In genomic region chr17:17005267-17005666, GRCm38 (mm10) we compare ENCODE assay signal across 8 mouse cellular contexts. TPM values are rescaled to one million over a fixed set of nuclear protein-coding genes. Genes with fewer than 3 reads are reported as not detected.
DNase-seq lines count a peak whose midpoint lies in the region; ATAC-seq and TF ChIP-seq lines count a peak whose summit lies in the region.
"Not testable (repeated sequence)": the region's sequence is repeated elsewhere in the genome, so short reads cannot be mapped to it uniquely, and the experiment has no call there.

No protein-coding gene starts in this region.

- ATAC-seq in forebrain, embryonic 13.5 days; hindbrain, embryonic 12.5 days (ENCODE audit: low FRiP score); neural tube, embryonic 11.5 days (ENCODE audit: insufficient read depth, low FRiP score, low TSS enrichment): not testable (repeated sequence)

- peak; percentile 88 for DNase-seq in MEL (ENCODE audit: low read depth, low spot score)
- DNase-seq in cerebellum, adult 2 months, result peak in 1 of 2 experiments; percentile 21
- peak; percentile 8 for DNase-seq in layer of hippocampus, adult 11-12 months (ENCODE audit: low spot score)
- DNase-seq in lung, adult 2 months, result not testable (repeated sequence)
- peak; percentile 17 for DNase-seq in neural tube, embryonic 11.5 days (ENCODE audit: low spot score)
- DNase-seq in telencephalon, adult 2 months (ENCODE audit: low read depth, low spot score), result peak; percentile 5

- peak overlapping the region; percentile 46 for H3K27ac ChIP-seq in MEL (ENCODE audit: control insufficient read depth, low read depth, low read length)
- not testable (repeated sequence) for H3K27ac ChIP-seq in cerebellum, adult 2 months (ENCODE audit: insufficient read depth, low read length); forebrain, embryonic 13.5 days; hindbrain, embryonic 12.5 days; neural tube, embryonic 11.5 days (ENCODE audit: low read depth, low read length)

- H3K4me2 ChIP-seq in forebrain, embryonic 13.5 days, result peak overlapping the region; percentile 55
- peak overlapping the region; percentile 55 for H3K4me2 ChIP-seq in hindbrain, embryonic 12.5 days (replicated peaks)
- H3K4me2 ChIP-seq in neural tube, embryonic 11.5 days (ENCODE audit: low read depth), result peak overlapping the region; percentile 44

- not testable (repeated sequence) for H3K9me3 ChIP-seq in MEL (replicated peaks; ENCODE audit: insufficient read depth, low read length); hindbrain, embryonic 12.5 days (replicated peaks); neural tube, embryonic 11.5 days (ENCODE audit: control insufficient read depth, low read length)
- peaks cover 11% of the 10 kb centered on the region; the same call in 1 of the 2 replicates for H3K9me3 ChIP-seq in forebrain, embryonic 13.5 days (replicated peaks)

- not testable (repeated sequence) for TF ChIP-seq CTCF in MEL (IDR thresholded peaks at IDR 0.05 in 2 of 3, conservative IDR thresholded peaks at IDR 0.05 in 1 of 3; ENCODE audit: control insufficient read depth in 1 of 3, insufficient read depth in 1 of 3, low read depth in 2 of 3, low read length in 3 of 3, poor library complexity in 1 of 3, severe bottlenecking in 1 of 3); cerebellum, adult 2 months (IDR thresholded peaks at IDR 0.05; ENCODE audit: borderline replicate concordance, insufficient read depth, low read depth, low read length); lung, adult 2 months (IDR thresholded peaks at IDR 0.05; ENCODE audit: insufficient read depth, low read length)

- not testable (repeated sequence) for H3K79me2 ChIP-seq in MEL (ENCODE audit: control insufficient read depth, insufficient read depth, low read length, poor library complexity)

- TF ChIP-seq RAD21 in MEL (IDR thresholded peaks at IDR 0.05; ENCODE audit: low read depth, low read length), result not testable (repeated sequence)

- not testable (repeated sequence) for H3K27me3 ChIP-seq in MEL (ENCODE audit: control insufficient read depth in 1 of 2, insufficient read depth in 2 of 2, low read length in 2 of 2); cerebellum, adult 2 months (ENCODE audit: control insufficient read depth, insufficient read depth, low read length); forebrain, embryonic 13.5 days; hindbrain, embryonic 12.5 days; neural tube, embryonic 11.5 days (ENCODE audit: control insufficient read depth, insufficient read depth, low read length)

- not testable (repeated sequence) for H3K4me1 ChIP-seq in MEL (ENCODE audit: control insufficient read depth in 1 of 2, insufficient read depth in 2 of 2, low read length in 2 of 2); cerebellum, adult 2 months (ENCODE audit: control insufficient read depth, insufficient read depth, low read length); forebrain, embryonic 13.5 days; hindbrain, embryonic 12.5 days; lung, adult 2 months (ENCODE audit: control insufficient read depth, insufficient read depth, low read length); neural tube, embryonic 11.5 days (ENCODE audit: control insufficient read depth, insufficient read depth, low read length)

- TF ChIP-seq POLR2A in MEL (IDR thresholded peaks at IDR 0.05; ENCODE audit: control insufficient read depth in 1 of 2, insufficient read depth in 1 of 2, low read depth in 1 of 2, low read length in 2 of 2, poor library complexity in 1 of 2), result peak in 1 of 2 experiments; percentile 20; a peak in 1 of 4 replicates
- TF ChIP-seq POLR2A in cerebellum, adult 2 months (IDR thresholded peaks at IDR 0.05; ENCODE audit: borderline replicate concordance, insufficient read depth, low read length); lung, adult 2 months (IDR thresholded peaks at IDR 0.05; ENCODE audit: borderline replicate concordance, extremely low read depth, low read depth, low read length): not testable (repeated sequence)

- 7% methylated on average over 11 of the region's 11 CpGs for WGBS in cerebellum, adult 2 months
- 7% methylated on average over 11 of the region's 11 CpGs for WGBS in forebrain, embryonic 13.5 days
- 13% methylated on average over 11 of the region's 11 CpGs for WGBS in hindbrain, embryonic 12.5 days
- WGBS in lung, adult 2 months, result 3% methylated on average over 11 of the region's 11 CpGs
- WGBS in neural tube, embryonic 11.5 days, result 16% methylated on average over 10 of the region's 11 CpGs

- H3K9ac ChIP-seq in MEL (ENCODE audit: control insufficient read depth, low read depth, low read length, poor library complexity, severe bottlenecking), result peak overlapping the region; percentile 54
- H3K9ac ChIP-seq in forebrain, embryonic 13.5 days, result peak overlapping the region; percentile 35
- peak overlapping the region; percentile 49 for H3K9ac ChIP-seq in hindbrain, embryonic 12.5 days
- not testable (repeated sequence) for H3K9ac ChIP-seq in neural tube, embryonic 11.5 days (ENCODE audit: low read length)

- H3K36me3 ChIP-seq in MEL (ENCODE audit: control insufficient read depth in 1 of 2, insufficient read depth in 2 of 2, low read length in 2 of 2); forebrain, embryonic 13.5 days (ENCODE audit: poor library complexity, severe bottlenecking); hindbrain, embryonic 12.5 days; neural tube, embryonic 11.5 days (ENCODE audit: control insufficient read depth, insufficient read depth, low read length): not testable (repeated sequence)

- peak in 1 of 2 experiments; percentile 23; a peak in 1 of 4 replicates for TF ChIP-seq EP300 in MEL (IDR thresholded peaks at IDR 0.05; ENCODE audit: low read depth in 1 of 2, low read length in 2 of 2)

- H3K4me3 ChIP-seq in MEL (ENCODE audit: control insufficient read depth in 1 of 2, insufficient read depth in 1 of 2, low read depth in 2 of 2, low read length in 2 of 2), result peak overlapping the region; percentile 58 to 77
- peak overlapping the region; percentile 37 for H3K4me3 ChIP-seq in cerebellum, adult 2 months (replicated peaks; ENCODE audit: insufficient read depth, low read depth, low read length)
- H3K4me3 ChIP-seq in forebrain, embryonic 13.5 days, result peak overlapping the region; percentile 42
- H3K4me3 ChIP-seq in hindbrain, embryonic 12.5 days, result peak overlapping the region; percentile 46
- H3K4me3 ChIP-seq in lung, adult 2 months (replicated peaks; ENCODE audit: extremely low read depth, low read depth, low read length), result peak overlapping the region; percentile 42
- H3K4me3 ChIP-seq in neural tube, embryonic 11.5 days (ENCODE audit: low read depth, low read length), result peak overlapping the region; percentile 42

TF ChIP-seq in MEL, 35 proteins besides CTCF, POLR2A, EP300 and RAD21:
- TF ChIP-seq NELFE (IDR thresholded peaks at IDR 0.05; ENCODE audit: low read depth, low read length), result peak; percentile 21; the same call in 1 of the 2 replicates
- peak; percentile 17; the same call in 1 of the 2 replicates for TF ChIP-seq KAT2A (conservative IDR thresholded peaks at IDR 0.05; ENCODE audit: low read depth, low read length)
- TF ChIP-seq MYC (IDR thresholded peaks at IDR 0.05; ENCODE audit: low read depth, low read length), result peak; percentile 86
- TF ChIP-seq MAX (IDR thresholded peaks at IDR 0.05; ENCODE audit: low read length), result peak; percentile 81
- peak; percentile 88 for TF ChIP-seq SIN3A (IDR thresholded peaks at IDR 0.05; ENCODE audit: low read length)
- TF ChIP-seq MXI1 (IDR thresholded peaks at IDR 0.05; ENCODE audit: low read depth, low read length), result peak; percentile 88

RNA-seq across cellular contexts. Expression of gene Zfp960, which starts 58.6 kb away (rescaled TPM):
- 3.6 and 4.6 TPM in 2 replicates for total RNA-seq in MEL (2012; rRNA removed)
- polyA plus RNA-seq in MEL (2012; ENCODE audit: insufficient read depth in 1 of 2, insufficient read length in 2 of 2, low read depth in 1 of 2, low replicate concordance in 2 of 2, missing spikeins in 1 of 2), result 100 to 1,000 TPM in 1 of 2 experiments, 1 to 10 TPM in 1; 3.0 to 884 TPM
- 2.0 and 2.2 TPM in 2 replicates for polyA plus RNA-seq in cerebellum, adult 2 months (2012; rRNA removed)
- polyA plus RNA-seq in forebrain, embryonic 13.5 days (2015; fragmentation: Nextera tagmentation; extraction: Ambion mirVana), result 3.1 and 4.2 TPM in 2 replicates
- polyA plus RNA-seq in hindbrain, embryonic 12.5 days (2016; fragmentation: Nextera tagmentation; extraction: Ambion mirVana), result 4.4 and 4.8 TPM in 2 replicates
- 0.27 and 0.38 TPM in 2 replicates for polyA plus RNA-seq in lung, adult 2 months (2012; rRNA removed)
- 5.3 and 5.6 TPM in 2 replicates for polyA plus RNA-seq in neural tube, embryonic 11.5 days (2014; fragmentation: Nextera tagmentation; extraction: Ambion mirVana)
